Mouse (Mus musculus): Measurements from ENCODE around the gene Ddrgk1.
"Not testable (repeated sequence)": the region's sequence is repeated elsewhere in the genome, so short reads cannot be mapped to it uniquely, and the experiment has no call there.

Ddrgk1 gene

DNA sequence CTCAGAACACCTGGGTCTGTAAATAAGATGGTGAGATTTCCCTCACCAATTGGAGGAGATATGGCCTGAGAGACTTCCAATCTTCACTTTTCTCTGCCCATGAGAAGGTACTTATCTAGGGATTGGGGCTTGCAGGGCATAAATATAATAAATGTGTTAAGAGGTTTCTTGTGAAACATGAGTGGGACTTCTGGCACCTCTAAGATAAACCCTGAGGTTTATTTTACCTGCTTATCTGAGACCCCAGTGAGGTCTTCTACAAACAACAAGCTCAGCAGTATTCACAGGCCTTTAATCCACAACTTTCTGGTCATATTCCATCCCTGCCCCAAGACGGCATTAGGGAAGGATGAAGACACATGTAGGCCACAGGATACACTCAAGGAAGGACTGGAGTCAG is 10.7 kb downstream of the Ddrgk1 start:
- DNase-seq (ENCODE audit: low read depth, low spot score): no peak

GRCm38 (mm10) chr2:130653303-130653702 is 11.2 kb downstream of the Ddrgk1 start:
- DNase-seq (ENCODE audit: low read depth, low spot score): no peak

- DNase-seq (ENCODE audit: low read depth, low spot score): not testable (repeated sequence)
Measured at GRCm38 (mm10) chr2:130649028-130649427, 15.4 kb downstream of the Ddrgk1 start.

GRCm38 (mm10) chr2:130645198-130645597 is 19.3 kb downstream of the Ddrgk1 start:
- DNase-seq (ENCODE audit: low read depth, low spot score): no peak

DNA sequence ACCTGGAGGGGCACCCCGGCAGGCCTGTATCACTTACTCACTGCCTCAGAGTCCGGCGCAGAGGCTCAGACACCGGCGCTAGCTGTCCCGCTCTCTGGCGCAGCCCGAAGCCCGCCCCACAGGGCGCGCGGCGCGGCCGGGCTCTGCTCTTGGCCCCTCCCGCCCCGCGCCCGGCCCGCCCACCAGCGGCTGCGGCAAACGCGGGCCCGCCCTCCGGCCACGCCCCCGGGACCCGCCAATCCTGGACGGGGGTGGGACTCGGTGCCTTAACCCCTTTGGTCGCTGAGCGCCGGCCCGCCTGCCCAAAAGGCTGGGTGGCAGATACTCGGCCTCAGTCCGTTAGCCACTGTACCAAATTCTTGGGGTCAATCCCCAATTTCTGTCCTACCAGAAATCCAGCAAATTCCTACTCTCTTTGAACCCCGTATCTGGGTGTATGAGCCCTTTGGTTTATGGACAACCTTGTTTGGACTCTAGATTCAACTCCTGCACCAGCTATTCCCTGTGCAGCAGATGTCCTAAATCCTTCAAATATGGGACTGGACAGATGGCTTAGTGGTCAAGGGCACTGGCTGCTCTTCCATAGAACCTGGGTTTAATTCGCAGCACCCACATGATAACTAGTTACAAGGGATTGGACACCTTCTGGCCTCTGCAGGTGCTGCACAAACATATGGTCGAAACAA is 21.6 kb downstream of the Ddrgk1 start, which contains the start of gene Lzts3:
TSS of gene Lzts3 (minus strand) at position 120 of the 686 bp plus-strand sequence.
- DNase-seq (ENCODE audit: low read depth, low spot score): peak; percentile 86

GRCm38 (mm10) chr2:130642197-130642660 is 22.2 kb downstream of the Ddrgk1 start:
- peak; percentile 26 for DNase-seq (ENCODE audit: low read depth, low spot score)

- peak; percentile 24 for DNase-seq (ENCODE audit: low read depth, low spot score)
Measured at GRCm38 (mm10) chr2:130641351-130642025, 23.0 kb downstream of the Ddrgk1 start.

- no peak for DNase-seq (ENCODE audit: low read depth, low spot score)
Measured at GRCm38 (mm10) chr2:130639276-130639675, 25.2 kb downstream of the Ddrgk1 start.

DNA sequence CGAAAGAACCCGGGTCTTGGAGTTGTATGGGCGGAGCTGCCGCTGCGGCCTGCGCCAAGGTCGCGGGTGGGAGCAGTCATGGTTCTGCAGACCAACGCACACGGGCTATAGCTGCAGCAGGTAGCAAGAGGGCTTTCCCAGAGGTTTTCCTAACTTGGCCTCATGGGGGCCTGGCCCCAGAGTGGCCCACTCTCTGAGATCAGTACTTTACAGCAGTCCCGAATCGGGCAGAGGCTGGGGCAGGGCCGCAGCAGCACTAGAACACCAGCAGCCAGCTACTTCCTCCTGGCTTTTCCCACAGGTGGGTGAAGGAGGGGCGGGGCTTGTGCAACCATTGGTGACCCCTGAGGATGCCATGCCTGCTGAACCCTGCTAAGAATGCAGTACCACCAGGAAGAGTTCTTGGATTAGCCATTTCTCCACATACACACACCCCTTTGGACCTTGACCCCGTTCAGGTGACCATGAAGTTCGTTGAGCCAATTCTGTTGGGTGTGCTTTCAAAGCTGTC is 26.3 kb downstream of the Ddrgk1 start:
- no peak for DNase-seq (ENCODE audit: low read depth, low spot score)

- no peak for DNase-seq (ENCODE audit: low read depth, low spot score)
Measured at GRCm38 (mm10) chr2:130635847-130636246, 28.6 kb downstream of the Ddrgk1 start.

- no peak for DNase-seq (ENCODE audit: low read depth, low spot score)
Measured at GRCm38 (mm10) chr2:130634739-130635411, 29.6 kb downstream of the Ddrgk1 start.

DNA sequence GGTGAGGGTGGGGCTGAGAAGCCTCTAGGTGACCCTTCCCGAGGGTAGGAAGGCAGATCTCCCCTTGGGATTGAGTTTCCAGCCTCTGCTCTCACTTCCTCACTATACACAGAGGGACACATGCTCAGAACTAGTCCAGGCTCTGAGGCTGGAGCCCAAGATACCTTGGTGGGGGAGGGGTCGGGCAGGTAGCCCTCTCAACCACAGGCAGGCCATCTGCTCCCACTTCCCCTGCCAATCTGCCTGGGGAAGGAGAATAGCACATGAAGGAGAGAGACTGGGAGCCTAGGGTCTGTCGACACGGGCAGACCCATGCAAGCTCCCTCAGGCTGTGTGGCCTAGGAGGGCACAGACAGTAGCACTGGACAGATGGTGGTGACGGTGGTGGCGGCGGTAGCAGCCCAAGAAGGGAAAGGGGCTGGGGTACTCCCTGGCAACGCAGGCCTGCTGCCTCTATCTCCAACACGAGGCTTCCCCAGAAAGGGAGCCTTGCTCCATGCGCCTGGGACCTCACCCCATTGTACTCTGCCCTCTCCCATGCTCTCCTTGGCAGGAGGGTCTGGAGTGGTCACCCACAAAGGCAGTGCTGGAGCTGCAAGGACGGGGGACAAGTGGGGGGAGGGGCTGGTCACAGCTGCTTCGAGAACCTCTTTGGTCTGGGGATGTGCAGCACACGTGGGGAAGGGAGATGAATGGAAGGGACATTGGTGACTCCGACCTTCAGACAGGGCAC is 30.3 kb downstream of the Ddrgk1 start:
- no peak for DNase-seq (ENCODE audit: low read depth, low spot score)

DNA sequence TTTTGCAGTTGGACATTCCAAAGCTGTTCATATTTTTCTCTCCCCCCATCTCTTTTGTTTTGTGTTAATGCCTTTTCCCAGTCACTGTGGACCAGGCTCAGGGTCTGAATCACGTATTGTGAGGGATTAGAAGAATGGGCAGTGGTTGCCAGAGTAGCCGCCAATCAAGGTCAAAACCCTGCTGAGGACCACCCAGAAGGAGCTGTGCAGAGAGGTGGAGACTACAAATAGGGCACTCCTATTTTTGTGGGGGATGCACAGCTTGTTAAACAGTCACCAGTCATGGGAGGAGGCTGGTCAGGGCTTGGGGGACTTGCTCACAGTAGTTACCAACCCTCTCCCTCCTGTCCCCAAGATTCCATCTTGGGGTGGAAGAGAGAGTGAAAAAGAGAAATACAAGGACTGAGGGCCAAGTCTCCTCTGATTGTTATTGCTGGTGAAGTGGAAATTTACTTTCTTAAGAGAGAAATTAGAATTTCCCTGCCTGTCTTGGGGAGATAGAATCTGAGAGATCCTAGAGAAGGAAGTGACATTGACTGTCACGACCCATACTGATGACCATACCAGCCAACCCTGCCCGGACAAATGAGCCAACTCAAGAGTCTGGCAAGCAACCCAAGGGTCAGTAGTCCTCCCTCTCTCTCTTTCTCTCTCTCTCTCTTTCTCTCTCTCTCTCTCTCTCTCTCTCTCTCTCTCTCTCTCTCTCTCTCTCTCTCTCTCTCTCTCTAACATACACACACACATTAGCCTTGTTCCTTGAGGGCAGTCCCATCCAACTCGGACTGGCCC is 31.4 kb downstream of the Ddrgk1 start:
- no peak for DNase-seq (ENCODE audit: low read depth, low spot score)

DNA sequence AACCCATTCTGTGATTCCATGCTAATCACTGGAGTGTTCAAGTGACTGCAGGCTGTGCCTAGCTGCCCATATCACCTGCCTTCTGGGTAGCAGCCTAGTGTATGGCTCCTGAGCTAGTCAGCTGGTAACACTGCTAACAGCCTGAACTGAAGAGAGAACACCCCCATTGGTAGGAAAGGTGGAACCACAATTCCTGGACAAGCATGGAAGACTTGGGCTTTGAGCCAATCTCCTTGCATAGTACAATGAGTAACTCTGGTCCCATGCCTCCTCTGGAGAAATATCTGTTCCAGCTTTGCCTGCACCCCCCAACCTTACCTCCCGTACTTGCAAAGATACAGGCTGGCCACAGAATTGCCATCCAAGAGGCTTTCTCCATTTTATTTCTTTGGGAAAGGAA is 32.0 kb downstream of the Ddrgk1 start:
- DNase-seq (ENCODE audit: low read depth, low spot score): peak; percentile 40

GRCm38 (mm10) chr2:130629839-130630203 is 34.6 kb downstream of the Ddrgk1 start, which contains the start of the genes Fastkd5 and Ubox5:
Gene Fastkd5, minus strand, starts transcription at chr2:130630027.
Gene Ubox5, minus strand, starts transcription at chr2:130630038.
- DNase-seq (ENCODE audit: low read depth, low spot score): peak; percentile 94

DNA sequence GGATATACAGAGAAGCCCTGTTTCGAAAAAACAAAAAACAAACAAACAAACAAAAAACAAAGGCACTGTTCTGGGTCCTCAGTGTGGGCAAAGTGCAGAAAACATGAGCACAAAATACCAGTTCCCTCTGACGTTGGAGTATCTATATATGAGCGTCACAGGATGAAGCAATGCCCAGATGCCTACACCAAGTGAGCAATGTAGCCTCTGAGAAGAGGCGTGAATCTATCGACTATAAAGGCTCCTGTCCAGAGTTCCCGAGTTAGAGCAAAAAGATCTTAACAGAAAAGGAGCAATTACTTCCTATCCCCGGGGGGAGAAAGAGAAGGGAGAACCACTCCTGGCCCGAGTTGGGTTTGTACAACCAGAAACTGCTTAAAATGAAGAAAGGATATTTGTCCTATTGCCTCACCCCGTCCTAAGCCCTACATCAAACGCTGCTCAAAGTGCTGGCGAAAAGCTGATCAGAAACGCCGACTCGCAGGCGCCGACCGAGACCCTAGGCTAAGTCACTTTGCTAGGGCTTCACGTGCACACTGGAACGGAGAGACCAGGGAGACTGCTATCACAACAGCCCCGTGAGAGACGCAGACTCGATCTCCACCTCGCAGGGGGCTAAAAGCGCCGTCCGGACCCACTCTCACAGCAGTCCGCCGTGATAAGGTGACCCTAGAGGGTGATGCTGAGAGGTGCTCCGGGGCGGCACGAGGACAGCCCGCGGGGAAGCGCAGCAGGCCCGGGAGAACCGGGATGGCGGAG is 35.2 kb downstream of the Ddrgk1 start:
- peak; percentile 51 for DNase-seq (ENCODE audit: low read depth, low spot score)

DNA sequence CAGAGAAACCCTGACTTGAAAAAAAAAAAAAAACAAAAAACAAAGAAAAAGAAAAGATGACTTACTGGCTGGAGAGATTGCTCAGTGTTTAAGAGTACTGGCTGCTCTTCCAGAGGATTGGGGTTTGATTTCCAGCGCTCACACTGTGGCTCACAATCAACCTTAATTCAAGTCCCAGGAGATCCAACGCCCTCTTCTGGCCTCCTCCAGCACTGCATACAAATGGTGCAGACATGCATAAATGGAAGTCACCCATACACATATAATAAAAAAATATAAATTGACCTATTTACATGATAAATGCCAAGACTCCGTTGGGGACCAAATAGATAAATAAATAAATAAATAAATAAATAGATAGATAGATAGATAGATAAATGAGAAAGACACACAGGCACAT is 36.0 kb downstream of the Ddrgk1 start:
- peak; percentile 59 for DNase-seq (ENCODE audit: low read depth, low spot score)

DNA sequence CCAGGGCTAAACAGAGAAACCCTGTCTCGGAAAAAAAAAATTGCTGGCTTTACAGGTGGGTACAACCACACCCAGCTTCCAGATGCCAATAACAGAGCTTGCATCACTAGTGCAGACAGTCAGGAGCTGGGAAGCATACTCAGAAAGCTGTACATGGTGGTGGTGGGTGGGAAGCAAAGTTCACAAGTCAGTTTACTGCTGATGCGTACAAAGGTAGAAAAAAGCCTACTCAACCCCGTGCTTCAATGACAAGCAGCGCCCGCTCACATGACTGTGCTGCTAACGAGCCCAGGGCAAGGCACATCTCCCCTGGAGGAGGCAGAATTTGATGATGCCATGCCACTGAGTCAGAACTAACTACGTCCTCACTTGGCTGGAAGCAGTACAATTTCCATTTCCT is 45.5 kb downstream of the Ddrgk1 start:
- no peak for DNase-seq (ENCODE audit: low read depth, low spot score)

- peak; percentile 51 for DNase-seq (ENCODE audit: low read depth, low spot score)
Measured at GRCm38 (mm10) chr2:130613091-130613490, 51.4 kb downstream of the Ddrgk1 start.
